Mouse (Mus musculus): Measurements from ENCODE around the gene Tob1. TPM values are rescaled to one million over a fixed set of nuclear protein-coding genes. Genes with fewer than 3 reads are reported as not detected.
A peak's percentile ranks its signal among the peaks of the same experiment; 100 is the strongest.

Tob1 gene
- 32.8 and 35.6 TPM in 2 replicates for polyA plus RNA-seq (2015; fragmentation: Nextera tagmentation; extraction: Ambion mirVana)

- Histone ChIP-seq H3K27me3 (no peaks in the 10 kb centered on the region), H3K27ac (replicated peaks) (peak within 1 kb of the TSS; percentile 97), H3K9ac (peak within 1 kb of the TSS; percentile 97), H3K4me3 (peak within 1 kb of the TSS; percentile 68), H3K9me3 (no peaks in the 10 kb centered on the region), H3K4me2 (peak within 1 kb of the TSS; percentile 88), H3K4me1 (replicated peaks) (peaks cover 38% of the 10 kb centered on the region), H3K36me3 (peaks cover 12% of the 10 kb centered on the region)
- peak; percentile 98 for ATAC-seq (ENCODE audit: low FRiP score, low read depth)
- WGBS: 0% methylated on average over 16 of the region's 55 CpGs
These were observed at the start of gene Tob1 for GRCm38 (mm10) chr11:94211124-94211603. Gene Tob1, plus strand, starts transcription at chr11:94211454.

GRCm38 (mm10) chr11:94161867-94162581 is 49.2 kb upstream of the Tob1 start:
- ATAC-seq (ENCODE audit: low FRiP score, low read depth): no peak
- no peak overlapping the region for H3K9ac ChIP-seq
- 90% methylated on average over 11 of the region's 11 CpGs for WGBS
- H3K27ac ChIP-seq (replicated peaks): peak overlapping the region; percentile 99
- peaks cover 44% of the 10 kb centered on the region for H3K4me1 ChIP-seq (replicated peaks)
- H3K4me3 ChIP-seq: no peak overlapping the region
- no peaks in the 10 kb centered on the region for H3K36me3 ChIP-seq
- no peaks in the 10 kb centered on the region for H3K27me3 ChIP-seq
- no peak overlapping the region for H3K4me2 ChIP-seq
- H3K9me3 ChIP-seq: no peaks in the 10 kb centered on the region

- no peak for ATAC-seq (ENCODE audit: low FRiP score, low read depth)
- Histone ChIP-seq H3K4me1 (replicated peaks) (peaks cover 44% of the 10 kb centered on the region), H3K27ac (replicated peaks) (no peak overlapping the region), H3K9me3 (no peaks in the 10 kb centered on the region), H3K9ac (no peak overlapping the region), H3K36me3 (no peaks in the 10 kb centered on the region), H3K27me3 (no peaks in the 10 kb centered on the region), H3K4me3 (no peak overlapping the region), H3K4me2 (no peak overlapping the region)
- 53% methylated on average over 9 of the region's 9 CpGs for WGBS
These were observed 48.1 kb upstream of the Tob1 start for GRCm38 (mm10) chr11:94163005-94163767.

- peaks cover 19% of the 10 kb centered on the region for H3K4me1 ChIP-seq (replicated peaks)
- no peak for ATAC-seq (ENCODE audit: low FRiP score, low read depth)
These were observed 45.5 kb upstream of the Tob1 start for GRCm38 (mm10) chr11:94165745-94166144.

GRCm38 (mm10) chr11:94168238-94168637 is 43.0 kb upstream of the Tob1 start:
- 0 out of 2 replicates have a peak, but pooled peaks have one; percentile 46 for ATAC-seq (ENCODE audit: low FRiP score, low read depth)
- 27% methylated on average over 5 of the region's 5 CpGs for WGBS

More at GRCm38 (mm10) chr11:94165745-94166144, 45.5 kb upstream of the Tob1 start:
- 63% methylated on average over 4 of the region's 4 CpGs for WGBS
- no peaks in the 10 kb centered on the region for H3K27me3 ChIP-seq
- no peaks in the 10 kb centered on the region for H3K36me3 ChIP-seq
- no peaks in the 10 kb centered on the region for H3K9me3 ChIP-seq
- no peak overlapping the region for H3K9ac ChIP-seq
- no peak overlapping the region for H3K27ac ChIP-seq (replicated peaks)
- H3K4me3 ChIP-seq: no peak overlapping the region
- no peak overlapping the region for H3K4me2 ChIP-seq

GRCm38 (mm10) chr11:94169596-94169995 is 41.7 kb upstream of the Tob1 start:
- Histone ChIP-seq H3K9me3 (no peaks in the 10 kb centered on the region), H3K4me1 (replicated peaks) (no peaks in the 10 kb centered on the region), H3K9ac (no peak overlapping the region), H3K4me2 (no peak overlapping the region), H3K27ac (replicated peaks) (no peak overlapping the region), H3K36me3 (no peaks in the 10 kb centered on the region), H3K4me3 (no peak overlapping the region), H3K27me3 (no peaks in the 10 kb centered on the region)
- WGBS: 71% methylated on average over 5 of the region's 5 CpGs
- no peak for ATAC-seq (ENCODE audit: low FRiP score, low read depth)

More at GRCm38 (mm10) chr11:94168238-94168637, 43.0 kb upstream of the Tob1 start:
- no peaks in the 10 kb centered on the region for H3K27me3 ChIP-seq
- no peaks in the 10 kb centered on the region for H3K9me3 ChIP-seq
- peaks cover 5% of the 10 kb centered on the region; the same call in 1 of the 2 replicates for H3K4me1 ChIP-seq (replicated peaks)
- no peak overlapping the region for H3K9ac ChIP-seq
- H3K4me2 ChIP-seq: no peak overlapping the region
- no peak overlapping the region for H3K4me3 ChIP-seq
- H3K36me3 ChIP-seq: no peaks in the 10 kb centered on the region
- H3K27ac ChIP-seq (replicated peaks): no peak overlapping the region

- WGBS: 83% methylated on average over 5 of the region's 5 CpGs
- no peak for ATAC-seq (ENCODE audit: low FRiP score, low read depth)
These were observed 39.6 kb upstream of the Tob1 start for GRCm38 (mm10) chr11:94171691-94172090.

GRCm38 (mm10) chr11:94172186-94172585 is 39.1 kb upstream of the Tob1 start:
- no peak overlapping the region for H3K4me3 ChIP-seq
- H3K36me3 ChIP-seq: no peaks in the 10 kb centered on the region
- 84% methylated on average over 9 of the region's 9 CpGs for WGBS
- no peak overlapping the region for H3K4me2 ChIP-seq
- no peaks in the 10 kb centered on the region for H3K4me1 ChIP-seq (replicated peaks)
- no peak overlapping the region for H3K9ac ChIP-seq
- no peaks in the 10 kb centered on the region for H3K27me3 ChIP-seq
- ATAC-seq (ENCODE audit: low FRiP score, low read depth): no peak
- no peaks in the 10 kb centered on the region for H3K9me3 ChIP-seq
- no peak overlapping the region for H3K27ac ChIP-seq (replicated peaks)

More at GRCm38 (mm10) chr11:94171691-94172090, 39.6 kb upstream of the Tob1 start:
- no peaks in the 10 kb centered on the region for H3K4me1 ChIP-seq (replicated peaks)
- H3K36me3 ChIP-seq: no peaks in the 10 kb centered on the region
- H3K27me3 ChIP-seq: no peaks in the 10 kb centered on the region
- no peak overlapping the region for H3K27ac ChIP-seq (replicated peaks)
- H3K9me3 ChIP-seq: no peaks in the 10 kb centered on the region
- H3K4me3 ChIP-seq: no peak overlapping the region
- H3K4me2 ChIP-seq: no peak overlapping the region
- no peak overlapping the region for H3K9ac ChIP-seq

- no peak overlapping the region for H3K27ac ChIP-seq (replicated peaks)
- H3K9me3 ChIP-seq: no peaks in the 10 kb centered on the region
- ATAC-seq (ENCODE audit: low FRiP score, low read depth): no peak
- 54% methylated on average over 4 of the region's 4 CpGs for WGBS
- H3K9ac ChIP-seq: no peak overlapping the region
- no peaks in the 10 kb centered on the region for H3K36me3 ChIP-seq
- H3K4me2 ChIP-seq: no peak overlapping the region
- no peaks in the 10 kb centered on the region for H3K27me3 ChIP-seq
- H3K4me1 ChIP-seq (replicated peaks): no peaks in the 10 kb centered on the region
- H3K4me3 ChIP-seq: no peak overlapping the region
These were observed 37.5 kb upstream of the Tob1 start for GRCm38 (mm10) chr11:94173726-94174146.

- Histone ChIP-seq H3K27me3 (no peaks in the 10 kb centered on the region), H3K4me1 (replicated peaks) (no peaks in the 10 kb centered on the region), H3K27ac (replicated peaks) (no peak overlapping the region), H3K9me3 (no peaks in the 10 kb centered on the region), H3K4me3 (no peak overlapping the region), H3K9ac (no peak overlapping the region), H3K36me3 (no peaks in the 10 kb centered on the region), H3K4me2 (no peak overlapping the region)
- WGBS: 71% methylated on average over 7 of the region's 7 CpGs
- no peak for ATAC-seq (ENCODE audit: low FRiP score, low read depth)
These were observed 36.0 kb upstream of the Tob1 start for GRCm38 (mm10) chr11:94175288-94175687.

- Histone ChIP-seq H3K9me3 (no peaks in the 10 kb centered on the region), H3K4me1 (replicated peaks) (no peaks in the 10 kb centered on the region), H3K4me3 (no peak overlapping the region), H3K27ac (replicated peaks) (no peak overlapping the region), H3K27me3 (no peaks in the 10 kb centered on the region), H3K36me3 (no peaks in the 10 kb centered on the region), H3K9ac (no peak overlapping the region), H3K4me2 (no peak overlapping the region)
- WGBS: 45% methylated on average over 8 of the region's 8 CpGs
- ATAC-seq (ENCODE audit: low FRiP score, low read depth): no peak
These were observed 35.6 kb upstream of the Tob1 start for GRCm38 (mm10) chr11:94175694-94176093.

Data from hindbrain, embryonic 15.5 days (tissue).